Mouse (Mus musculus) mouse embryonic stem cell (cell line): ENCODE results near the gene Leprot.

Experiments used
- in situ Hi-C, 2 experiments: fragments of 300-500 bp; cut with MboI; formaldehyde crosslinking; loops; 1 replicate in 1 of 2; 3 replicates in 1 of 2; pipeline ENCODE4 v1.14.3; 2019 to 2020; ENCODE audit warnings: low sequenced_read_pairs in 2 of 2, low pct_unique_long_range_greater_than_20kb in 1 of 2, mixed read lengths in 1 of 2; ENCODE audit not compliant: unreplicated experiment in 1 of 2

Leprot gene

DNA sequence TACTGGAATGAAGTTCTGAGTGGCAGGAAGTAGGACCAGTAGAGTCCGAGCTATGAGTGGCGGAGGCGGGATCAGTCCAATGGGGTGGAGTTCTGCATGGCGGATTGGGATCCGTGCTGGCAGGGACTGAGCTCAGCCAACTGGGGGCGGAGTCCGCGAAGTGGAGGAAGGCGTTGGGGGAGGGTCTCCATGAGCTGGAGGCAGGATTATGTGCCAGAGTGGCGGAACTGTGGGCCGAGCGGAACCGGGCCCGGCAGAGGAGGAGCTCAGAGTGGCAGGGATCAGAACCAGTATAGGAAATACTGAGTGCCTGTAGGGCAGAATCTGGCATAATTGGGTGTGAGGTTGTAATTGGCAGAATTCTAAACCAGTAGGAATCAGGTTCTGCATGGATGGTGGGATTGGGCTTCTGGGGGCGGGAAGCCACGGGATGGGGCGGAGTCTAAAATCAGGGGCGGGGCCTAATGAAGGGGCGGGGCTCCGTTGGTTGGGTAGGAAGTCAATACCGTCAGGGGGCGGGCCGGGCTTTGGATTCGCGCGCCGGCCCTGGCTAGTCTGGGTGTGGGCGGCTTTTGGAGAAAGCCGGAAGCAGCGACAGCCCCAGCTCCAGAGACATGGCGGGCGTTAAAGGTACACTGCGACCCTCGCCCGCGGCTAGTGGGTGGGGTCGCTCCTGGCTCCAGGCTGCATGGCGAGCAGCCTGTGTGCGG, at the start of gene Leprot:
Gene Leprot, plus strand, starts transcription at position 523 of the 710 bp plus-strand sequence.
- in situ Hi-C loops: no loop called here

DNA sequence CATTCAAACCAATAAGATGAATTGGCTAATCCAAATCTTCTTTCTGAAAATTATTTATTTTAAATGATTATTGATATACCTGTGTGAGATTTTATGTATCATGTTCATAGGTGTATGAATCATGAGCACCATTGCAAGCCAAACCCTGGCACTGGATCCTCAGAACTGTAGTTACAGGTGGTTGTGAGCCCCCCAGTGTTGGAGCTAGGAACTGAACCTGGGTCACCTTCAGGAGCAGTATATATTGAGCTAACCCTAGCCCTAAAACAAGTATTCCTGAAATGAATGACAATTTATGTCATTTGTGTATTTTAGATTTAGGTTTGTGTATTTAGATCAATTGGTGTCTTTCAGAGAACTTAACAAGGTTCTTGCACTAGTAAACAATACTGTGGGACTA, 45.8 kb upstream of the Leprot start:
- in situ Hi-C loops: no loop called here

DNA sequence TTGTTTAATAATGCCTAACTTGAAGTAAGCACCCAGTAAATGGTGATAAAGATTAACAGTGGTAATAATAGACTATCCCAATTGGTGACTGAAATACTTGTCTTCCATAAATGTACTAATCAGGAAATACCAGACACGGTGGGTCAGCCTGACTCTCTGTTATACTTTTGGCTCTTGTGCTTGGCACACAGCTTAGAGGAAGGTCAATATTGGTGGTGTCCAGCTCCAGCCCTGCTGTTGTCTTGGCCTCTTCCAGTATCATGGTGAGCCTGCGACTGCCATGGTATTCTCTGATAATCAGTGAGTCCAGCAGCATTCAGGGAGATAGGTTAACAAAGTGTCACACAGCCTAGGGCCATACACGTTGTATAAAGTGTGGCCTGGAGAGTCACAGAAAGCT, 43.9 kb upstream of the Leprot start:
- in situ Hi-C loops: no loop called here

DNA sequence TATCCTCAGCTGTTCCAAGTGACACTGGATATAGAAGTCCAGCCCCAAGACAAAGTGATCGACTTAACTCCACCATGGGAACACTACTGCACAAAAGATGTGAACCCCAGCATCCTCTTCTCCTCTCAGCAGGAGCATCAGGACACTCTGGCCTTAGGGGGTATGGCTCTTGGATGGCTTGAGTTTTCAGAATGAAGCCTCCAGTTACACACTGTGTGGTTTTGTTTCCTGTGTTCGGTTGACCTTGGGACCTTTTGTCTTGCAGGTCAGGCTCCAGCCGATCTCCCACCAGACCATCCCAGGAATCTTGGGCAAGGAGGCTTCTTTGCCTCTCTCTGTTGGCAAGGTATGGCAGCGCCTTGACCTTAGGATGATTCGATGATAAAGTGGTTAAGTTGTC, 31.0 kb upstream of the Leprot start:
- in situ Hi-C loops: no loop called here

DNA sequence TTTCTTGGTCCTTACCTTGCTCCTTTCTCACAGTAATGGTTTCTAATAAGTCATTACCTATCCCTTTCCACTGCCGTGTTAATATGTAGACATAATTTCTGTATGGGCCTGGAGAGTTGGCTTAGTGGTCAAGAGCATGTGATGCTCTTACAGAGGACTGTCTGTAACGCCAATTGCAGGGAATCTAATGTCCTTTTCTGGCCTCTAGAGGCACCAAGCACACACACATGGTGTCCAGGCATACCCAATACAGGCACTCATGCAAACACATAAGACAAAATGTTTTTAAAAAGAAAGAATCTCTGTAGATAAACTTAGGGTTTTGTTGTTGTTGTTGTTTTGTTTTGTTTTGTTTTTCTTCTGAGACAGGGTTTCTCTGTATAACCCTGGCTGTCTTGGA, 29.8 kb upstream of the Leprot start:
- in situ Hi-C loops: no loop called here

DNA sequence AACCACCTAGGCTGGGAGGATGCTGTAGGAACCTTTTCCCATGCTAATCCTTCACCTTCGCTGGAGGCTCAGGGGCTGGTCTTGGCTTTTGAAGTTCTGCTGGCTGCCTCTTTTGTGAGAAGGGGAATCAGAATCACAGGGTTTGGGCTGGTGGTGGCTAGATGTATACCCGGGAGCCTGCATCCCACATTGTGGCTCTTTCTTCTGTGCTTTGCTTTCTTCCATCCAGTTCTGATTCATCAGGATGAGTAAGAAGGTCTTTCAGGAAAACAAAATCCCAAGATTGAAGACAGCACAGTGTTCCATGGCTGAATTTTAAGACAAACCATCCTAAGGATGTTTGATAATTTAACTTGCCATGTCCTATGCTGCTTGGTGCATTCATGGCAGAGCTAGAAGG, 27.3 kb upstream of the Leprot start:
- in situ Hi-C loops: no loop called here

DNA sequence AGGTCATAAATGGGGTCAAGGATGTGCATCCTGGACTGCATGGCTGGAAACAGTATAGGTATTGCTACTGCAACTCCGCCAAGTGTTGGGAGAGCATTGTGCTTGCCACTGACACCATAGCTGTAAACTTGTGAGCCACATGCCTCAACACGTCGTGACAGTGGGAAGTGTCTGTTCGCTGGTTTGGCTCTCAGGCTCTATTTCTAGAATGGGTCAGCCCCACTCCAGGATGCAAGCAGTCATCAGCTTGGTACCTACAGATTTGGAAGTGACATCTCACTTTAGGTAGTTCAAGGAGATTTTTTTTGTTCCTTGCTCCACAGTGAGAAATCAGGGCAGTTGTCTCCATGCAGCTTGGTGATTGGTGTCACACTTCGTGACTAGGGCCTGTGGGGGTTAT, 26.3 kb upstream of the Leprot start:
- in situ Hi-C loops: no loop called here

DNA sequence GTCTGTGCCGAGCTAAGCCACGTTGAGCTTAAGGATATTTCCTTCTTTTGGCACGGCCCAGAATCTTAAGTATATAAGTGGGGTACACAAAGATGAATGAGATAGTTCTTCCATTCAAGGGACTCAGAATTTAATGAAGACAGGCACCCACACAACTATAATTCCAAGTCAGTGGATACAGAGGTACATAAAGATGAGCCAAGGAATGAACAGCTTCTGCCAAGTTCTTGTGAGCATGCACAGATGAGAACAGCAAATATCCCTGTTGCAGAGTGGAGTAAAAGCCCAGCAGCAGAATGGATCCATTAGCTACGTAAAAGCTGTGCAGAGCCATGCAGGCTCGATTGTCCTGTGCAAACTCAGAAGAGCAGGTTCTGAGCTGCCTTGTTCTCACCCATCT, 22.2 kb upstream of the Leprot start:
- in situ Hi-C loops: no loop called here

DNA sequence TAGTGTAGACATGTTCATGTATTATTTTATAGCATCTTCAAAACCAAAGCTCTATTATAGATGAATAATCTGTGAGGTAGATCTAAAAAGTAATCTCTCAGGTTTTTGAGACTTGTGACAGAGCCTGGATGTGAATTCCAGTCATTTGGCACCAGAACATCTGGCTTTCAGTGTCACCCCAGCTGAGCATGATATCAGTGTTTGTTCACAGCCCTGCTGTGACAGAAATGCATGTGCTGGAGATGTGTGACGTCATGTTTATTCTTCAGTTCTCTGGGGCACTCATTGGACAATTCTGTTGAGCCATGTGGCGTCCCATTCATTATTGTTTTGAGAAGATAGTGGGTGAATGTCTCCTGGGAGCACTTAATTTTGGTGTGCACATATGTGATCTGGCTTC, 11.9 kb upstream of the Leprot start:
- in situ Hi-C loops: no loop called here

DNA sequence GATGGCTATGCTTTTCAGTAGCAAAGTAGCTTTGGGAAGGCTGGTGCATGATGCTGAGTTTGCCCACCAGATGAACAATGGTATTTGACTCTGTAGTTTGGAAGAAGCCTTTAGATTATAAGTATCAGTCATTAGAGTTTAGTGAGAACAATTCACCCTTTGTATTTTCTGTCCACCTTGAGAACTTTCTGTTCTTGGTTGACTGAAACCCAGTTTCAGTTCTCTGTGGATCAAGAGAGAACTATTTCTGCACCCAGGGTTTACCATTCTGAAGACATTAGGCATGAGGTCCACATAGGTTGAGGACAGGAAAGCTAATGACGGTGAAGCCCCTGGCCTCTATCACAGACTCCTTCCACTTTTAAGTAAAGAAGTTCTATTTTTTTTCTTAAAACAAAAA, 10.0 kb upstream of the Leprot start:
- in situ Hi-C loops: no loop called here

DNA sequence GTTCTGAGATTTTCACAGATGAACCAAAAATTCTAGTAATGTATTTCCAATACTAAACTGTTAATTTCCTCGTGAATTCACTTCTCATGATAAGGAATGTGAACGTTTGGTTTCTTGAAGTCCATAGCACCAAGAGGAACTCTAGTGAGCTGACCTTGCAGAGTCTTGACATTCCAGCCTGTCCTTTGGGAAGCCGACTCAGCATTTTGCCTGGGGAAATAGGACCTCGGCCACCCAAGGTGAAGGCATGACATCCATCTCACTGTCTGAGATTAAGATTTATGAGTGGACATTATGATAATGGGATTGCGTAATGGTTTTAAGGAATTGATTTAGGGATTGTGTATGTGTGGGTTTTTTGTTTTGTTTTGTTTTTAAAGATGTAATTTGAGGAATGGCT, 6.9 kb upstream of the Leprot start:
- in situ Hi-C loops: no loop called here

DNA sequence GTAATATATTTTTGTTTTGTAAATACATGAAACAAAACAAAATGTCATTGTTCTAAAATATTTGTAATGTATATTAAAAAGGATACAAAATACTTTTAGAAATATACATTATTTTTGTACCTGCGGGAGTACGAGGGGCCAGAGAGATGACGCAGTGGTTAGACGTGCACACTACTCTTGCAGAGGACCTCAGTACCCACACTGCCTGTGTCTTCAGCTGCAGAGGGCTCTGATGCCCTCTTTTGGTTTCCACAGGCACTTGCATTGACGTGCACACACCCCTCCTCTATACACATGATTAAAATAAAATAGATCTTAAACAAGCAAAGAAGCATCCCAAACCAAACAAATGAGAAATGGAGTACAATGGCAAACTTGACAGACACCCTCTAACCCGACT, 4.8 kb upstream of the Leprot start:
- in situ Hi-C loops: no loop called here

DNA sequence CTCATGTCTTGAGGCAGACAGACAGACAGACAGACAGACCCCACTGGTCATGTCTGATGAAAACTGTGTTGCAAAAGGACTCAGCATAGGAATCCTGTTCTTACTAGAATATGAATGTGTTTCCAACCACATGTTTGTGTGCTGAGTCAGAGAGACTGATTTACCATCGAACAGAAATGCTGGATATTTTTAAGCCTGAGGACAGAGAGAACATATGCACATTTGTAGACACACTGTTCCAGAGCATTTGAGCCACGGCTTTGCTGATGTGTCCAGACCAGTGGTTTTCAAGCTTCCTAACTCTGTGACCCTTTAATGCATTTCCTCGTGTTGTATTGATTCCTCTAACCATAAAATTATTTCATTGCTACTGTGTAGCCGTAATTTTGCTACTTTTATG, 4.3 kb upstream of the Leprot start:
- in situ Hi-C loops: no loop called here

DNA sequence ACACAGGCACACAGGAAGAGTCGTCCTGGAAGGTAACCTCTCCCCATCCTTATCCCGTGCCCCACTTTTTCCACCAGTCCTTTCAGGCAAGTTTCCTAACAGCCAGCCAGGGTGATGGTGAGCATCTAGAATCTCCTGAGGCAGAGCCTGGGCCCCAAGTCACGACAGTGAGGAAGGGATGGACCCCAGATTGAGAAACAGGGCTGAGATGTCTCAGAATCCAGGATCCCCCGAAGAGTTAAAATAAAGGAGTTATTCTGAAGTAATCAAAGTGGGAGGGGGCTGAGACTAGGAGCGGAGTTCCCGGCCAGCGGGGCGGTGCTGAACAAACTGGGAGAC, 692 bp upstream of the Leprot start:
- in situ Hi-C loops: no loop called here

DNA sequence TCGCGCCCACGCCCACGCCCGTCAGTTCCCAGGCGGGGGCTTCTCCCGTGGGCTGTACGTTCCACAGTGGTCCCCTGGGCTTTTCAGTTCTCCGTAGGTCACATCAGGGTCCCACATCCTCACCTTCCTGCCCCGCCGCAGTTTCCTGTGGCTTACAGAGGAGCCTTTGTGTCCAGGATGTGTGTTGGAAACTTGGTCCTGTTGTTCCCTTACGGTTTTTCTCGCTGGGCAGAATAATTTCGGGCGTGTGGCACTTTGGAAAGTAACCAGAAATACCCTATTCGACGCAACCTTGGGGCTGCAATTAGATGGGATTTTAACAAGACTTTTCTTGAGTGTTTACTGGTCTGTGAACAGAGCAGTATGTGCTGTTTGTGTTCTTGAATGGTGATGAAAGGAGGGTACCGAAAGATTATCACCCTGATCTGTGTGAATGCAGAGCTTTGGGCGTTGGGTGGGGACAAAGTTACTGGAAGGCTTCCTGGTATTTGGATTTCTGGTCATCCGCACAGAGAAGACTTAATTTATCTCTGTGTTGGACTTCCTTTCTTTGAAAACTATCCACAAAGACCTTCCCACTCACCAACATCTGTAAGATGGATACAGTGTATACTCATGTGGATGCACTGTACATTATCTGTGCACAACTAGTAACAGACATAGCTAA, 591 bp downstream of the Leprot start:
- in situ Hi-C loops: no loop called here

DNA sequence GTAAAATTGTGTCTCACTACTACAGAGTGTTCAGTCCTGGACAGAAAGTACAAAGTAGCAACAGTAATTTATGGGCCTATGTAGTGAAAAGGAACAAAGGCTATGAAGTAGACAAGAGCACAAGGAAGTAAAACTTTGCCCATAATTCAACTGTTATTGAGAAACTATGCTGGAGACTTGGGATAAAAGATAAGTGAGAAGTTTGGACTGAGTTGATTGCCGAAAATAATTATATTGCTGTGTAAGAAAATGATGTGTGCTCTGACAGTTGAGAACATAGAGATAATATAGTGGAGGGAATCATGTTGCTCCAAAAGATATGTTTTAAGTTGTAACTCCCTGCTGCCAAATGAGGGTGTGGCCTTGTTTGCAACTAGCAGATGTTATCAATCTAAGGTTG, 1.2 kb downstream of the Leprot start:
- in situ Hi-C loops: no loop called here

DNA sequence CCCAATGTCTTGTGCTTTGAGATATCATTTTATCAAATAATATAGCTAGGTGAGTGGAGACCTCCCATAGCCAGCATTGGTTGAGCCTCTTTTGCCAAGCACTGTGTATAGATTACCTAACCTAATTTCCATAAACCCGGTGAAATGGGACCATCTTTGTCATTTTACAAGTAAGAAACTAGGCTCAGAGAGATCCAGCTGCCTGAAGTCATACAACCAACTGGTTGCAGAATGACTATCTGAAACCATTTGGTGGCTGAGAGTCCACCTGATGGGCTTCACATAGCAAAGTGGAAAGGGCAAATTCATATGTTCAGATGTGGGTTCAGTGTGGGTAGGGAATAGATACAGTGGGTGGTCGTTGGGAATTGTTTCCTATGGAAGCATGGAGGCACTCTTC, 3.4 kb downstream of the Leprot start:
- in situ Hi-C loops: loop anchor here in 1 of 2 experiments (10.0 kb wide), 1 partner anchor 344 kb away; no protein-coding TSS in a partner anchor

DNA sequence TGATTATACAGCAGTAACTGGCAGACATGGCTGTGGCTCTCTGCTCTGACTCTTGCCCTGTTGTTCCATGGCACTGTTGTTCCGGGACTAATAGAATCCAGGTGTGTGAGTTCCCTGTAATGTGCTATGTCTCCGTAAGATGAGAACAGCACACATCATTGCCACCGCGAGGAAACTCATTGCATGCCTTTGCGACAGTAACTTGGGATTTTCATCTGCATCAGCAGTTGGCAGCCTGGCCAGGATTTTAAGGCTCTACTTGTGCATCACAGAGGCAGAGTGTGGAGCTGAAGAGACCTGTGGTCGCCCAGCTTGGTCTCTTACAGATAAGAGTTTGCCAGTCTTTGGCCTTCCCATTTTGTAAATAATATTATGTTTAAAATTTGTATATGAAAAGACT, 6.7 kb downstream of the Leprot start:
- in situ Hi-C loops: loop anchor here in 1 of 2 experiments (10.0 kb wide), 1 partner anchor 341 kb away; no protein-coding TSS in a partner anchor

DNA sequence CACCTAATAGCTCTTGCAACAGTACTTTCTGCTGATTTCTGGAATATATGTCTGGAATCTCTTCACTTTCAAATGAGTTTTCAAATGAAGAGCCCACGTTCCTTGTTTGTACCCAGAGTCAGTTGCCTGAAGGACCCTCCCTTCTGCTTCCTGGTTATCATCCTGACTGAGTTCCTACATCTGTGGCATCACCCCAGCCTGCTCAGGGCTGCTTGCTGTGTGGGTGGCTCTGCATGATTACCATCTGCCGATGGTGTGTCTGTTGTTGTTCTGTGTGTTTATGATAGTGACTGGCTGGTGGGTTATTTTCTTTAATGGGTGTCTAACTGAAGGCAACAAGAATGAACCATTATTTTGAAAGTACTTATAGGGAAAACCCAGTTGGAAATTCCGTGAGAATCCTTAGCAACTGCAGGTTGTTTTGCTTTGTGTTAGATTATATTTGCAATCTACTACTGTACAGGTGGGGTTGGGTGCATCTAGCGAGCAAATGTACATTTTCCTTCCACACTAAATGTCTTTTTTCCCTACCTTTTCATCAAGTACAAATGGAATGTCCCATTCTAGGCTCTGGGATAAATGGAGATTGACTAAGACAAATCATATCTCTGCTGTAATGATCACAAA, 7.4 kb downstream of the Leprot start:
- in situ Hi-C loops: loop anchor here in 1 of 2 experiments (10.0 kb wide), 1 partner anchor 340 kb away; no protein-coding TSS in a partner anchor

DNA sequence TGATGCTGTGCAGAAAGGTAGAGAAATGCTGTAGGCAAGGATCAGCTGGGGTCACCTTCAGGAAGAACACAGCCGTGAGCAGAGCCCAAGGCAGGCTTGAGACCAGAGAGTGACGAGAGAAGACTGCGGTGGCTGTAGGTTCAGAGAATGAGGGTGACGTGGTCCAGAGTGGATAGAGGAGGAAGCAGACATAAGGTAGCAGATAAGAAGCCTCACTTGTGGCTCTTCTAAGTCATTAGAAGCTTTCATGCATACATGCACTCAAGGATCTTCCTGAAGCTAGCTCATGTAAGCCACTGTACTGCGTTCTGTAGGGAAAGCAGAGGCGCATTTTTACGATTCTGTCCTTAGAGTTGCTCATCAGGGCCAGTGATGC, 7.9 kb downstream of the Leprot start:
- in situ Hi-C loops: loop anchor here in 1 of 2 experiments (10.0 kb wide), 1 partner anchor 339 kb away; no protein-coding TSS in a partner anchor
